Mouse (Mus musculus) olfactory bulb, adult 2 months (tissue): ENCODE measurements at regions not wholly inside any gene's neighbourhood (a gene's known extent, or its start where the extent isn't known, plus 50 kb on each side); places are given as distances from the start of the nearest gene placed in this dataset.
"Not testable (repeated sequence)": the region's sequence is repeated elsewhere in the genome, so short reads cannot be mapped to it uniquely, and the experiment has no call there.

Experiments used
- H3K27ac ChIP-seq: fragments of 200-500 bp; 2 replicates; pipeline ENCODE4 v1.5.1; 2012; ENCODE audit warnings: low read depth, low read length; ENCODE audit not compliant: insufficient read depth
- H3K4me1 ChIP-seq: fragments of 200-500 bp; 2 replicates; pipeline ENCODE4 v1.6.1; 2012; ENCODE audit warnings: low read length; ENCODE audit not compliant: control insufficient read depth, insufficient read depth
- H3K4me3 ChIP-seq: fragments of 200-500 bp; 2 replicates; pipeline ENCODE4 v1.5.1; 2012; ENCODE audit warnings: mild to moderate bottlenecking, low read depth, low read length, moderate library complexity; ENCODE audit not compliant: insufficient read depth
- CTCF ChIP-seq: fragments of 200-500 bp; IDR thresholded peaks from 2 replicates; pipeline ENCODE4 v1.5.1; 2012; ENCODE audit warnings: low read depth, mild to moderate bottlenecking, low read length, moderate library complexity; ENCODE audit not compliant: insufficient read depth
- POLR2A ChIP-seq: fragments of 200-500 bp; IDR thresholded peaks from 2 replicates; pipeline ENCODE4 v1.6.1; 2012; ENCODE audit warnings: mild to moderate bottlenecking, low read depth, low read length, moderate library complexity; ENCODE audit not compliant: insufficient read depth
- WGBS: fragments of 180-500 bp; shearing (Covaris S2); methylation state at CpG from one replicate; pipeline ENCODE4 v1.1.7; 2018; 5-methylcytosine and 5-hydroxymethylcytosine counted together

GRCm38 (mm10) chr16:86855312-86855711 is 498.7 kb upstream of the N6amt1 start:
- TF ChIP-seq CTCF (no peak), POLR2A (no peak)
- Histone ChIP-seq H3K4me3 (no peak overlapping the region), H3K4me1 (no peaks in the 10 kb centered on the region), H3K27ac (no peak overlapping the region)
- WGBS, result 85% methylated on average over 4 of the region's 4 CpGs

DNA sequence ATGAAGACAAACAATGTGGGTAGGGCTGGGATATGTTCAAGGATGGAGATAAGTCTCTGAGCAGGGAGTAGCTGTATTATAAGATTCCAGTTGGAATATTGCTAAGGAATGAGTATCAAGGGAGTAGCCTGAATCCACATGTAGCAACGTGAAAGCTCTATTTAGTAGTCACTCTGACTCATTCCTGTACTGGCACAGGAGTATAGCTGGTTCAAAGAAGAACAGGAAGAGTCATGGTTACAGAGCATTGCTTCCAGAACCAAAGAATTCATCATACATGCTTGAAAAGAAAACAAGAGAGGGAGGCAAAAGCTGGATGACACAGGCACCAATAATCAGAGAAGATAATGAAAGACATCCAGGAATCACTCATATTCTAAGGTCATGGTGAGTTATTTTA is 500.6 kb upstream of the N6amt1 start:
- TF ChIP-seq POLR2A (no peak), CTCF (no peak)
- WGBS, result 34% methylated on average over 1 of the region's 1 CpGs

GRCm38 (mm10) chr16:86838457-86839337 is 515.3 kb upstream of the N6amt1 start:
- no peaks in the 10 kb centered on the region for H3K4me1 ChIP-seq
- 52% methylated on average over 6 of the region's 6 CpGs for WGBS
- H3K4me3 ChIP-seq, result no peak overlapping the region
- no peak overlapping the region for H3K27ac ChIP-seq
- no peak for TF ChIP-seq POLR2A
- no peak for TF ChIP-seq CTCF

More for the DNA sequence above, 500.6 kb upstream of the N6amt1 start:
- H3K4me3 ChIP-seq, result no peak overlapping the region
- H3K27ac ChIP-seq, result no peak overlapping the region
- H3K4me1 ChIP-seq, result no peaks in the 10 kb centered on the region

GRCm38 (mm10) chr16:86827645-86828044 is 526.3 kb upstream of the N6amt1 start:
- TF ChIP-seq POLR2A (no peak), CTCF (no peak)
- H3K4me3 ChIP-seq, result no peak overlapping the region
- no peaks in the 10 kb centered on the region for H3K4me1 ChIP-seq
- no peak overlapping the region for H3K27ac ChIP-seq
- 65% methylated on average over 1 of the region's 1 CpGs for WGBS

- 92% methylated on average over 4 of the region's 4 CpGs for WGBS
- Histone ChIP-seq H3K4me1 (no peaks in the 10 kb centered on the region), H3K27ac (no peak overlapping the region), H3K4me3 (no peak overlapping the region)
- TF ChIP-seq CTCF, result no peak
- TF ChIP-seq POLR2A, result no peak
These were observed 527.3 kb upstream of the N6amt1 start for GRCm38 (mm10) chr16:86826641-86827040.

GRCm38 (mm10) chr16:86823496-86823895 is 530.5 kb upstream of the N6amt1 start:
- Histone ChIP-seq H3K4me1 (no peaks in the 10 kb centered on the region), H3K4me3 (no peak overlapping the region), H3K27ac (no peak overlapping the region)
- 96% methylated on average over 1 of the region's 1 CpGs for WGBS
- TF ChIP-seq POLR2A (no peak), CTCF (no peak)

DNA sequence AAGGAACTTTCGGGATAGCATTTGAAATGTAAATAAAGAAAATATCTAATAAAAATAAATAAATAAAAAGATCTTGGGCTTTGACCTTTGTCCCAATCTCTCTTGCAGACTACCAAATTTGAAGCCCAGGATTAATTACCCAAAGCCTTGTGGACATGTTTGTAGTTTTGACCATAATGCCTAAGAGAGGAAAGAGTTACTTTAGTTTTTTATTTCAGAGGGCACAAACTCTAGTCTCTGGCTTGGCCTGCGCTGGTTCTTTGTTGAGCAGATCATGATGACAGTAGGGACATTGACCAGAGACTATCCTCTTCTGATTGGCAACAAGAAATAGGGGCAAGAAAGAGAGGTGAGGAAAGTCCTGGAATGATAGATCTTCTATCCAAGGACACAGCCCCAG is 532.4 kb upstream of the N6amt1 start:
- no peaks in the 10 kb centered on the region for H3K4me1 ChIP-seq
- 95% methylated on average over 2 of the region's 2 CpGs for WGBS
- H3K4me3 ChIP-seq, result no peak overlapping the region
- H3K27ac ChIP-seq, result no peak overlapping the region
- TF ChIP-seq POLR2A (no peak), CTCF (no peak)

DNA sequence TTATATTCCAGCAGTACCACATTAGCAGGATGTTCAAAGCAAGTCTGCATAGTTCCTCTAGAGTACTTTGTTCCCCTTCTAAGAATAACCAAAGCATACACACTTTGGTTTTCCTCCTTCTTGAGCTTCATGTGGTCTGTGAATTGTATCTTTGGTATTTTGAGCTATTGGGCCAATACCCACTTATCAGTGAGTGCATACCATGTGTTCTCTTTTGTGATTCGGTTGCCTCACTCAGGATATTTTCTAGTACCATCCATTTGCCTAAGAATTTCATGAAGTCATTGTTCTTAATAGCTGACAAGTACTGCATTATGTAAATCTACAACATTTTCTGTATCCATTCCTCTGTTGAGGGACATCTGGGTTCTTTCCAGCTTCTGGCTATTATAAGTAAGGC is 535.3 kb upstream of the N6amt1 start:
- not testable (repeated sequence) for H3K4me1 ChIP-seq, H3K27ac ChIP-seq, H3K4me3 ChIP-seq
- 73% methylated on average over 1 of the region's 1 CpGs for WGBS

- Histone ChIP-seq H3K27ac (peak overlapping the region; percentile 82), H3K4me1 (no peaks in the 10 kb centered on the region), H3K4me3 (no peak overlapping the region)
- 35% methylated on average over 8 of the region's 8 CpGs for WGBS
- TF ChIP-seq POLR2A, result no peak
- TF ChIP-seq CTCF, result no peak
These were observed 537.0 kb upstream of the N6amt1 start for GRCm38 (mm10) chr16:86816763-86817593.
